Mouse (Mus musculus): ENCODE data around the gene Cdc45. TPM values are rescaled to one million over a fixed set of nuclear protein-coding genes. Genes with fewer than 3 reads are reported as not detected.

Gene Cdc45
- polyA plus RNA-seq, 1 experiment = 67.6 TPM

- no peak overlapping the region for H3K4me3 ChIP-seq (ENCODE audit: control insufficient read depth, insufficient read depth, low read length)
- whole genome bisulfite sequencing = 89% methylated on average over 20 of the region's 20 CpGs
- no peak overlapping the region for H3K27ac ChIP-seq (ENCODE audit: control insufficient read depth, insufficient read depth, low read length)
- no peaks in the 10 kb centered on the region for H3K27me3 ChIP-seq (ENCODE audit: control insufficient read depth, insufficient read depth, low read length)
- no peak for TF ChIP-seq POLR2A (IDR thresholded peaks at IDR 0.05; ENCODE audit: control insufficient read depth, extremely low read depth, insufficient read depth, low read length, poor library complexity)
- TF ChIP-seq CTCF (IDR thresholded peaks at IDR 0.05; ENCODE audit: borderline replicate concordance, control insufficient read depth, extremely low read depth, insufficient read depth, low read length, poor library complexity) = no peak
- no peaks in the 10 kb centered on the region for H3K36me3 ChIP-seq (ENCODE audit: control insufficient read depth, insufficient read depth, low read length)
- H3K4me1 ChIP-seq (replicated peaks; ENCODE audit: control insufficient read depth, insufficient read depth, low read length) = peaks cover 3% of the 10 kb centered on the region; the same call in 1 of the 2 replicates
- no peak for DNase-seq
Measured at GRCm38 (mm10) chr16:18746268-18747122, 65.3 kb downstream of the Cdc45 start.

GRCm38 (mm10) chr16:18738303-18738702 is 73.5 kb downstream of the Cdc45 start:
- DNase-seq = no peak
- Histone ChIP-seq H3K36me3 (ENCODE audit: control insufficient read depth, insufficient read depth, low read length) (no peaks in the 10 kb centered on the region), H3K27me3 (ENCODE audit: control insufficient read depth, insufficient read depth, low read length) (no peaks in the 10 kb centered on the region), H3K4me1 (replicated peaks; ENCODE audit: control insufficient read depth, insufficient read depth, low read length) (peaks cover 1% of the 10 kb centered on the region; the same call in 1 of the 2 replicates), H3K4me3 (ENCODE audit: control insufficient read depth, insufficient read depth, low read length) (no peak overlapping the region), H3K27ac (ENCODE audit: control insufficient read depth, insufficient read depth, low read length) (no peak overlapping the region)
- TF ChIP-seq CTCF (IDR thresholded peaks at IDR 0.05; ENCODE audit: borderline replicate concordance, control insufficient read depth, extremely low read depth, insufficient read depth, low read length, poor library complexity) (no peak), POLR2A (IDR thresholded peaks at IDR 0.05; ENCODE audit: control insufficient read depth, extremely low read depth, insufficient read depth, low read length, poor library complexity) (no peak)

- Histone ChIP-seq H3K27me3 (ENCODE audit: control insufficient read depth, insufficient read depth, low read length) (no peaks in the 10 kb centered on the region), H3K4me1 (replicated peaks; ENCODE audit: control insufficient read depth, insufficient read depth, low read length) (peaks cover 10% of the 10 kb centered on the region), H3K27ac (ENCODE audit: control insufficient read depth, insufficient read depth, low read length) (no peak overlapping the region), H3K4me3 (ENCODE audit: control insufficient read depth, insufficient read depth, low read length) (0 out of 2 replicates have a peak overlapping the region, but pooled peaks have one; percentile 20), H3K36me3 (ENCODE audit: control insufficient read depth, insufficient read depth, low read length) (no peaks in the 10 kb centered on the region)
- DNase-seq = no peak
- WGBS = 26% methylated on average over 20 of the region's 20 CpGs
- no peak for TF ChIP-seq CTCF (IDR thresholded peaks at IDR 0.05; ENCODE audit: borderline replicate concordance, control insufficient read depth, extremely low read depth, insufficient read depth, low read length, poor library complexity)
- no peak for TF ChIP-seq POLR2A (IDR thresholded peaks at IDR 0.05; ENCODE audit: control insufficient read depth, extremely low read depth, insufficient read depth, low read length, poor library complexity)
Measured at GRCm38 (mm10) chr16:18733100-18733956, 78.5 kb downstream of the Cdc45 start.

- H3K27ac ChIP-seq (ENCODE audit: control insufficient read depth, insufficient read depth, low read length) = no peak overlapping the region
- no peaks in the 10 kb centered on the region for H3K36me3 ChIP-seq (ENCODE audit: control insufficient read depth, insufficient read depth, low read length)
- WGBS = 64% methylated on average over 3 of the region's 3 CpGs
- TF ChIP-seq CTCF (IDR thresholded peaks at IDR 0.05; ENCODE audit: borderline replicate concordance, control insufficient read depth, extremely low read depth, insufficient read depth, low read length, poor library complexity) = no peak
- no peak for TF ChIP-seq POLR2A (IDR thresholded peaks at IDR 0.05; ENCODE audit: control insufficient read depth, extremely low read depth, insufficient read depth, low read length, poor library complexity)
- no peak for DNase-seq
- H3K4me3 ChIP-seq (ENCODE audit: control insufficient read depth, insufficient read depth, low read length) = no peak overlapping the region
- H3K4me1 ChIP-seq (replicated peaks; ENCODE audit: control insufficient read depth, insufficient read depth, low read length) = peaks cover 10% of the 10 kb centered on the region
- H3K27me3 ChIP-seq (ENCODE audit: control insufficient read depth, insufficient read depth, low read length) = no peaks in the 10 kb centered on the region
Measured at GRCm38 (mm10) chr16:18730640-18731039, 81.1 kb downstream of the Cdc45 start.

Other genes with a start within 250 kb of the Cdc45 start
- 0.49 and 1.4 TPM in 2 replicates for gene Tbx1, start 221.3 kb downstream of the Cdc45 start, polyA plus RNA-seq (2012; rRNA removed)
- gene Gp1bb, start 189.6 kb downstream of the Cdc45 start, polyA plus RNA-seq (2012; rRNA removed) = 1.1 TPM in 2 replicates
- gene Gm49601, start 185.6 kb downstream of the Cdc45 start, polyA plus RNA-seq (2012; rRNA removed) = 0.88 and 0.93 TPM in 2 replicates
- 2.4 and 3.6 TPM in 2 replicates for gene Sept5, start 182.0 kb downstream of the Cdc45 start, polyA plus RNA-seq (2012; rRNA removed)
- 12.2 and 15.2 TPM in 2 replicates for gene Cldn5, start 35.1 kb downstream of the Cdc45 start, polyA plus RNA-seq (2012; rRNA removed)
- gene Ufd1, start 208 bp downstream of the Cdc45 start, polyA plus RNA-seq (2012; rRNA removed) = 45.5 and 47.3 TPM in 2 replicates
- 61.5 and 78.3 TPM in 2 replicates for gene 2510002D24Rik, start 24.6 kb upstream of the Cdc45 start, polyA plus RNA-seq (2012; rRNA removed)
- gene Gm28539, start 24.6 kb upstream of the Cdc45 start, polyA plus RNA-seq (2012; rRNA removed) = not detected in 2 replicates
- 14.2 and 15.6 TPM in 2 replicates for gene Mrpl40, start 64.9 kb upstream of the Cdc45 start, polyA plus RNA-seq (2012; rRNA removed)
- gene Hira, start 65.0 kb upstream of the Cdc45 start, polyA plus RNA-seq (2012; rRNA removed) = 124 and 125 TPM in 2 replicates